In genomic region chr2:135156055-135156454, GRCm38 (mm10) we compare ENCODE assay signal across 31 mouse cellular contexts.
A peak's percentile ranks its signal among the peaks of the same experiment; 100 is the strongest.
DNase-seq lines count a peak whose midpoint lies in the region; ATAC-seq and TF ChIP-seq lines count a peak whose summit lies in the region.
"Had no signal": no experiment of that assay in that cellular context is flagged by ENCODE, and none has a peak within 500 bp of the region (broad histone marks: within the 10 kb centered on the region; RNA-seq: fewer than 3 reads in every experiment).

No protein-coding gene starts in this region.

- intact Hi-C loops in left cerebral cortex, adult 2 months (cut with DNase I): no loop called here
- intact Hi-C loops in left cerebral cortex, postnatal 36 days (cut with DNase I): no loop called here

- no peaks in the 10 kb centered on the region for H3K9me3 ChIP-seq in forebrain, embryonic 14.5 days (replicated peaks; ENCODE audit: control insufficient read depth, low read length)
- H3K9me3 ChIP-seq: embryonic facial prominence, embryonic 10.5 days; embryonic facial prominence, embryonic 13.5 days; forebrain, embryonic 12.5 days; G1E; heart, embryonic 12.5 days; heart, embryonic 15.5 days; hindbrain, embryonic 10.5 days; hindbrain, embryonic 13.5 days; intestine, embryonic 15.5 days had no signal

- H3K4me3 ChIP-seq in left cerebral cortex, adult 2 months: no peak overlapping the region
- H3K4me3 ChIP-seq in myocyte: no peak overlapping the region
- no peak overlapping the region for H3K4me3 ChIP-seq in forebrain, embryonic 14.5 days (ENCODE audit: low read depth, low read length)
- H3K4me3 ChIP-seq: embryonic facial prominence, embryonic 10.5 days; embryonic facial prominence, embryonic 13.5 days; erythroblast, embryonic 14.5 days; forebrain, embryonic 12.5 days; heart, embryonic 12.5 days; heart, embryonic 15.5 days; hindbrain, embryonic 10.5 days; hindbrain, embryonic 13.5 days; intestine, embryonic 15.5 days had no signal

- H3K9ac ChIP-seq in forebrain, embryonic 14.5 days (ENCODE audit: low read length): no peak overlapping the region
- H3K9ac ChIP-seq: embryonic facial prominence, embryonic 13.5 days; forebrain, embryonic 12.5 days; heart, embryonic 12.5 days; heart, embryonic 15.5 days; hindbrain, embryonic 13.5 days; intestine, embryonic 15.5 days had no signal

- peak overlapping the region; percentile 36; the same call in 1 of the 2 replicates for H3K27ac ChIP-seq in left cerebral cortex, adult 2 months
- H3K27ac ChIP-seq in forebrain, embryonic 14.5 days (ENCODE audit: low read depth, low read length): no peak overlapping the region
- H3K27ac ChIP-seq: embryonic facial prominence, embryonic 10.5 days; embryonic facial prominence, embryonic 13.5 days; forebrain, embryonic 12.5 days; heart, embryonic 15.5 days; hindbrain, embryonic 10.5 days; hindbrain, embryonic 13.5 days; intestine, embryonic 15.5 days had no signal

- peak overlapping the region; percentile 33 for H3K4me2 ChIP-seq in myocyte (ENCODE audit: low read depth)
- no peak overlapping the region for H3K4me2 ChIP-seq in forebrain, embryonic 14.5 days (ENCODE audit: low read length)
- H3K4me2 ChIP-seq: embryonic facial prominence, embryonic 13.5 days; forebrain, embryonic 12.5 days; heart, embryonic 12.5 days; heart, embryonic 15.5 days; hindbrain, embryonic 13.5 days; intestine, embryonic 15.5 days had no signal

- TF ChIP-seq CTCF in left cerebral cortex, adult 2 months (IDR thresholded peaks at IDR 0.05): no peak

- H3K36me3 ChIP-seq in myocyte (ENCODE audit: control insufficient read depth, insufficient read depth): no peaks in the 10 kb centered on the region
- H3K36me3 ChIP-seq in forebrain, embryonic 14.5 days (ENCODE audit: control insufficient read depth, insufficient read depth, low read length): no peaks in the 10 kb centered on the region
- H3K36me3 ChIP-seq: embryonic facial prominence, embryonic 10.5 days; embryonic facial prominence, embryonic 13.5 days; forebrain, embryonic 12.5 days; G1E; heart, embryonic 12.5 days; heart, embryonic 15.5 days; hindbrain, embryonic 10.5 days; hindbrain, embryonic 13.5 days; intestine, embryonic 15.5 days had no signal

- H3K27me3 ChIP-seq in myocyte (ENCODE audit: control insufficient read depth, insufficient read depth, insufficient read length): no peaks in the 10 kb centered on the region
- H3K27me3 ChIP-seq in forebrain, embryonic 14.5 days (replicated peaks; ENCODE audit: control insufficient read depth, insufficient read depth, low read length): no peaks in the 10 kb centered on the region
- H3K27me3 ChIP-seq: CH12.LX; embryonic facial prominence, embryonic 13.5 days; forebrain, embryonic 12.5 days; heart, embryonic 12.5 days; heart, embryonic 15.5 days; hindbrain, embryonic 13.5 days; intestine, embryonic 15.5 days; Patski had no signal

- no peaks in the 10 kb centered on the region for H3K79me2 ChIP-seq in myocyte (ENCODE audit: control insufficient read depth, insufficient read depth)

- DNase-seq in adrenal gland, adult 2 months: peak; percentile 43
- no peak for DNase-seq in adrenal gland, postnatal 14 days
- peak in 1 of 2 experiments; percentile 15 for DNase-seq in left cerebral cortex, adult 2 months (ENCODE audit: extremely low spot score in 1 of 2, low spot score in 2 of 2)
- no peak for DNase-seq in left cerebral cortex, postnatal 36 days (ENCODE audit: low spot score in 2 of 2)
- no peak for DNase-seq in forebrain, embryonic 14.5 days (ENCODE audit: low spot score)
- DNase-seq: adrenal gland, postnatal 10 days; B cell, adult 2 months; cerebellum, adult 11-12 months; cerebellum, adult 8-10 months; cerebellum, postnatal 10 days; cerebellum, postnatal 36 days; embryo, embryonic 11 days; gastrocnemius, postnatal 25 days; heart, adult 18-20 months; heart, postnatal 10 days; heart, postnatal 36 days had no signal

- 82% methylated on average over 7 of the region's 7 CpGs for WGBS in forebrain, embryonic 14.5 days

- H3K4me1 ChIP-seq in forebrain, embryonic 14.5 days (ENCODE audit: control insufficient read depth, insufficient read depth, low read length): no peaks in the 10 kb centered on the region
- H3K4me1 ChIP-seq: forebrain, embryonic 12.5 days; heart, embryonic 12.5 days; heart, embryonic 15.5 days; hindbrain, embryonic 10.5 days; intestine, embryonic 15.5 days had no signal

- TF ChIP-seq POLR2A in myocyte (IDR thresholded peaks at IDR 0.05; ENCODE audit: insufficient read length, low read depth): no peak

- no peak overlapping the region for H3ac ChIP-seq in myocyte (ENCODE audit: control insufficient read depth, insufficient read length)

- no peak for ATAC-seq in forebrain, embryonic 14.5 days
- ATAC-seq: forebrain, embryonic 16.5 days; hindbrain, embryonic 16.5 days; intestine, embryonic 15.5 days; Patski had no signal

TF ChIP-seq in myocyte, 11 proteins besides CTCF, POLR2A, EP300 and RAD21:
- TF ChIP-seq MYOG (IDR thresholded peaks at IDR 0.05; ENCODE audit: control insufficient read depth in 1 of 3, insufficient read depth in 1 of 3, insufficient read length in 2 of 3, low read depth in 2 of 3): no peak
- no peak for TF ChIP-seq MYOD1 (IDR thresholded peaks at IDR 0.05; ENCODE audit: control insufficient read depth in 1 of 3, insufficient read length in 2 of 3, low read depth in 2 of 3)
- no peak for TF ChIP-seq MAX (IDR thresholded peaks at IDR 0.05; ENCODE audit: low read depth)
- TF ChIP-seq POLR2AphosphoS2 (IDR thresholded peaks at IDR 0.05; ENCODE audit: insufficient read length, low read depth): no peak
- TF ChIP-seq REST (IDR thresholded peaks at IDR 0.05; ENCODE audit: insufficient read depth, insufficient read length): no peak
- no peak for TF ChIP-seq CEBPB (IDR thresholded peaks at IDR 0.05; ENCODE audit: insufficient read depth, poor library complexity, severe bottlenecking)
- TF ChIP-seq TCF12 (IDR thresholded peaks at IDR 0.05; ENCODE audit: insufficient read depth, poor library complexity, severe bottlenecking): no peak
- TF ChIP-seq TCF3 (IDR thresholded peaks at IDR 0.05; ENCODE audit: insufficient read length, low read depth): no peak
- TF ChIP-seq SRF (IDR thresholded peaks at IDR 0.05; ENCODE audit: control insufficient read depth, insufficient read length, low read depth): no peak
- TF ChIP-seq E2F4 (IDR thresholded peaks at IDR 0.05; ENCODE audit: insufficient read depth): no peak
- no peak for TF ChIP-seq USF1 (IDR thresholded peaks at IDR 0.05; ENCODE audit: low read depth)
